ENCODE assay signal across 9 mouse cellular contexts in the genomic region with DNA sequence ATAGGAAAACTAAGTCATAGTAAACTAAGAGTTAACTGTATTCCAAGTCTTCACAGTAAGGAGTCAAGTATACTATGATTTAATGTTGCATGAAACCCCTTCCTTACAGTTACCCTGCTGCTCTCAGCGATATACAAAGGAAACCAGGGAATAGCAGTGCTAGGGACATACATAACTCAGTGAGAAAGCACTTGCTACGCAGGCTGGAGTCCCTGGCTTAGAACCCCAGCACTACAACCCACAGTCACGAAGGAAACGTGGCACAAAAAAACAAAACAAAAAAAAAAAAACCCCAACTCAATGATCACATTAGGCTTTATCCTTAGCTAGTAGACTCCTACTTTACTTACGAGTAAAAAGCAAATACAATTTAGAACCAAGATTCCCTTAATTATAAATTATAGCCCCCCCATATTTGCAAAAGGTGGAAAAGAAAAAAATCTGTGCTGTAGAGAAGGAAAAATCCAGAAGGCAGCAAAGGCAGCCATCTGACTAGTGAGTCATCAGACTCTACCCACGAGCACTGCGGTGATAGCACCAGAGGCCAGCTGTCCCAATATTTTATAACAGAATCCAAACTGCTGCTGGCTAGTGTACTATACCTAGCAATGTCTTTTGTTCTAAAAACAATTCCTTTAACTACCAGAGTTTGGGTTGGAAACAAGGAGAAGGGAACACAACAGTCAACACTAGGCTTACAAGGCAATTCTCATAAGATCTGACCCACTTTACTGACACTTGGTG. TPM values are rescaled to one million over a fixed set of nuclear protein-coding genes. Genes with fewer than 3 reads are reported as not detected.
DNase-seq lines count a peak whose midpoint lies in the region; ATAC-seq lines count a peak whose summit lies in the region.
"Had no signal": no experiment of that assay in that cellular context is flagged by ENCODE, and none has a peak within 500 bp of the region (broad histone marks: within the 10 kb centered on the region; RNA-seq: fewer than 3 reads in every experiment).

No protein-coding gene starts in this region.

- no peak for ATAC-seq in inflammation-experienced regulatory T-cells, adult 6 months

- DNase-seq in frontal cortex, postnatal 36 days (ENCODE audit: low spot score in 2 of 2) = peak; percentile 32 to 78
- DNase-seq in frontal cortex, postnatal 14 days (ENCODE audit: low spot score in 2 of 2) = no peak
- peak; percentile 59 to 71 for DNase-seq in right cerebral cortex, adult 2 months (ENCODE audit: low spot score in 2 of 2)
- DNase-seq in right cerebral cortex, postnatal 4 days = no peak
- DNase-seq in cerebellum, postnatal 14 days = peak; percentile 45 to 55
- DNase-seq in ovary, postnatal 10 days (ENCODE audit: low spot score) = no peak
- no peak for DNase-seq in natural killer cell, adult 2 months (ENCODE audit: low spot score in 2 of 2)
- DNase-seq: heart, postnatal 36 days had no signal

RNA-seq across cellular contexts. Expression of gene Atp6v1a, which starts 16.4 kb away (rescaled TPM):
- polyA plus RNA-seq in inflammation-experienced regulatory T-cells, adult 6 months (2017; shearing (Covaris generic)) = 10 to 100 TPM; 31.2 to 43.0 (median 36.4) TPM

RNA-seq across cellular contexts. Expression of gene Naa50, which starts 16.5 kb away (rescaled TPM):
- 10 to 100 TPM; 22.5 to 49.0 (median 24.8) TPM for polyA plus RNA-seq in inflammation-experienced regulatory T-cells, adult 6 months (2017; shearing (Covaris generic))

RNA-seq across cellular contexts. Expression of gene Usf3, which starts 49.9 kb away (rescaled TPM):
- polyA plus RNA-seq in inflammation-experienced regulatory T-cells, adult 6 months (2017; shearing (Covaris generic)) = 1 to 10 TPM; 3.2 to 6.5 (median 5.5) TPM

Comparison
In these comparisons a context has a peak if more than half of its experiments do, and no peak if none do; other contexts are left out.
1. DNase-seq: peak in frontal cortex, postnatal 36 days (2 of 2), right cerebral cortex, adult 2 months (2 of 2) and cerebellum, postnatal 14 days (2 of 2); none in frontal cortex, postnatal 14 days (0 of 2), right cerebral cortex, postnatal 4 days (single experiment), ovary, postnatal 10 days (single experiment) and natural killer cell, adult 2 months (0 of 2).